Mouse (Mus musculus): Measurements from ENCODE around the gene Aco2.

Aco2 gene

DNA sequence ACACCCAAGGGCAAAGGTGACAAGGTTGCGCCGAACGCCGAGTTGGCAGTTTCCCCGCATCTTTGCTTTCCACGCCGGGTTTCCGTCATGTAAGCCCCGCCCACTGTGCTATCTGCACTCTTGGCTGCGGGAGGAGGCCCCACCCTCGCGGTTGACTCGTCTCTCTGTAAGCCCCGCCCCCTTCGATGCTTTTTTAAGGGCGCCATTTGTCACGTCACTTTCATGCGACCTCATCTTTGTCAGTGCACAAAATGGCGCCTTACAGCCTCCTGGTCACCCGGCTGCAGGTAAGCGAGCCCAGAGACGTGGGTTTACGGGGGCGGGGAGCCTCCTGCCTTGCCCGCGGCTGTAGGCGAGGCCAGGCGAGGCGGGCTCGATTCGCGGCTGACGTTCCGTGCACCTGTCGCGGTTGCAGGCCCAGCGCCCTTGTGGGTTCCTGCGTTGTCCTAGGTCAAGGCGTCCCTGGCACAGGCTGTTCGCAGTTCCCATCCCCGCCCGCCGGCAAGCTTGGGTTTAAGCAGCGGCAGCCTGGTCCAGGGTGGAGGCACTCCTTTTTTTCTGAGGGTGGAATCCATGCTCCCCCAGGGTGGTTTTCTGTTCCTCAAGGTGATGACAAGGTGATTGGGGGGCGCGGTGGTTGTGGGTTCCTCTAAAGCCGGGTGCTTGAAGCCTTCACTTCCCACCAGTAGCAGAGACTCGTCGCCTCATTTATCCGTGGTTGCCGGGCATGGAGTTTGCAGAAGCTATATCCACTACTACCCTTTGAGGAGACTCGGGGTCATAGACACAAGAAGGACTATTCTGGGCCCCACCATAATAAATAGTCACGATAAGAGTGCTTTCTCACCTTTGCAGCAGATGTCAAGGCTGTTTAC, at the start of gene Aco2:
Aco2 (plus strand) TSS at position 48 of the 875 bp plus-strand sequence.
- DNase-seq (ENCODE audit: low read depth, low spot score): peak; percentile 99

DNA sequence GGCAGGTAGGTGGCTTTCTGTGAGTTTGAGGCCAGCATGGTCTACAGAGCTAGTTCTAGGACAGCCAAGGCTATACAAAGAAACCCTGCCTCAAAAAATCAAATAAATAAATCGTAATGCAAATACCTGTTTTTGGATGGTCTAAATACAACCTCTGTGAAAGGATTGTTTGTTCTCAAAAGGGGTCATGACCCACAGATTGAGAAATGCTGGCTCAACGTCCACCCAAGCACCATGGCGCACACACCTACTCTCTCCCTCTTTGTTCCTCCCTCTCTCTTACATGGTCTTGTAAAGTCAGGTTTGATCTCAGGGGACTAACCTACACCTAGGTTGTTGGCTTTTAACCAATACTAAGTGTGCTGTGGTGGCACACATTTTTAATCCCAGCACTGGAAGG, 49.5 kb upstream of the Aco2 start:
- DNase-seq (ENCODE audit: low read depth, low spot score): no peak

DNA sequence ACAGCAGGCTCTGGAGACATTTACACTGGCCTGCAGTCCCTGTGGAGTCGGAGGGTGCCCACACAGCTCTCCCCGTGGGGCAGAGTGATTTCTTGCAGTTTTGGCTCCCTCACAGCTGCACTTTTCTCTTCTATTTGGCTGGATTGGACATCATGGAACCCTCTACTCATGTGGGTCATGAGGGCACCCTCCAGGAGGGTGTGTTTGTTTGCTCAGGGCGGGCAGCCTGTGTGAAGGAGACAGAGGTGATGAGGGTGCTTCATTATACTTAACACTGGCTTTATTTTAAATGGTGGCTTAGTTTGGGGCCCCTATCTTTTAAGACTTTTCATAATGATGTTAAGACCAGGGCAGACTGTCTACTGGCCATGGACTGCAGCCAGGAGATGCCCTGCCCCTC, 47.3 kb upstream of the Aco2 start:
- DNase-seq (ENCODE audit: low read depth, low spot score): no peak

DNA sequence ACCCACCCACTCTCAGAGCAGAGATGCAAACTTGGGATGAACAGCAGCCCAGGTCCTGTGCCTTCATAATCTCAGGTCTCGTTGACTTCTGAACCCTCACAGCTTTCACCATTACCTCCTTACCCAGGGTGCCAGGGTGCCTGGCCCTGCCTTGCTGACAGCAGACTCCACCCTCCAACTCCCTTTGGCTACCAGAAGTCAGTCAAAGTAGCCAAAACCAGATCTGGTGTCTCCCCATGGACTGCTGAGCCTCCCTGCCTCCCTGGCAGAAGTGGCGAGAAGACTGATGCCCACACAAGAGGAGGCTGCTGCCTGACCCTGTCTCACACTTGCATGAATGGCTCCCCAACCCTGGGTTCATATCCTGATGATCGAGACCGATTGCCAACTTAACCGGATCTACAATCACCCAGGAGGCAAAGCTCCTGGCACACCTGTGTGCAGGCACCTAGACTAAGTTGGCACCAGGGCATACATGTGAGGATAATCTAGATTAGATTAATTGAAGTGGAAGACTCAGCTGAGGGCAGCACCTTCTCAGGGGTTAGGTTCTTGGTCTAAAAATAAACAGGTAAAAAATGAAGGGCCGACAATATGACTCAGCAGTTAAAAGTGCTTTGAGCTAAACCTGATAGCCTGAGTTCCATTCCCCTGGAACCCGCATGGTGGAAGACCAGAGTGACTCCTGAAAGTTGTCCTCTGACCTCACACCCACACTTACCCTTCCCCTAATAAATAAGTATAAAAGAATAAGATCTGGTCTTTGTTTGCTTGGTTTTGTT, 43.5 kb upstream of the Aco2 start:
- no peak for DNase-seq (ENCODE audit: low read depth, low spot score)

DNA sequence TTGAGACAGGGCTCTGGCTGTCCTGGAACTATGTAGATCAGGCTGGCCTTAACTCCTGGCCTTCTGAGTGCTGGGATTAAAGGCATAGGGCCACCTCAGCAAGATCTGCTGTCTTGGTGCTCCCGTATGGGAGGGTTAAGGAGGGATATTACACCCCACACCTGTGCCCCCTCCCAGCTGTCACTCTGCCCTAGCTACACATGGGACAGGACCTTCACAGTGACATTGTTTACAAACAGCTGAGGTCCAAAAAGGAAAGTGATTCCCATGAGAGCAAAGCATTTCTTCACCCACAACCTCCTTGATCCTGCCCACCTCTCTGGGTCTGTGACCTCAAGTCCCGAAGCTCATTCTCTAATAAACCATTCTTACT, 42.9 kb upstream of the Aco2 start:
- no peak for DNase-seq (ENCODE audit: low read depth, low spot score)

DNA sequence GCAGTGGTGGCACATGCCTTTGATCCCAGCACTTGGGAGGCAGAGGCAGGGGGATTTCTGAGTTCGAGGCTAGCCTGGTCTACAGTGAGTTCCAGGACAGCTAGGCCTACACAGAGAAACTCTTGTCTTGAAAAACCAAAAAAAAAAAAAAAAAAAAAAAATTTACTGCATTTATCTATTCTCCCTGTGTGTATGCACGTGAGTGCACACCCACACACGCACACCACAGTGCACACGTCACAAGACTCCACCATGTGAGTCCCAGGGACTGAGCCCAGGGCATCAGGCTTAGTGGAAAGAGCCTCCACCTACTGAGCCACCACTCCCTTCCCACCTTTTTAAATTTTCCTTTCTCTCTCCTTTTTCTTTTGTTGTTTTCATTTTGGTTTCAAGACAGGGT, 41.6 kb upstream of the Aco2 start:
- DNase-seq (ENCODE audit: low read depth, low spot score): no peak

DNA sequence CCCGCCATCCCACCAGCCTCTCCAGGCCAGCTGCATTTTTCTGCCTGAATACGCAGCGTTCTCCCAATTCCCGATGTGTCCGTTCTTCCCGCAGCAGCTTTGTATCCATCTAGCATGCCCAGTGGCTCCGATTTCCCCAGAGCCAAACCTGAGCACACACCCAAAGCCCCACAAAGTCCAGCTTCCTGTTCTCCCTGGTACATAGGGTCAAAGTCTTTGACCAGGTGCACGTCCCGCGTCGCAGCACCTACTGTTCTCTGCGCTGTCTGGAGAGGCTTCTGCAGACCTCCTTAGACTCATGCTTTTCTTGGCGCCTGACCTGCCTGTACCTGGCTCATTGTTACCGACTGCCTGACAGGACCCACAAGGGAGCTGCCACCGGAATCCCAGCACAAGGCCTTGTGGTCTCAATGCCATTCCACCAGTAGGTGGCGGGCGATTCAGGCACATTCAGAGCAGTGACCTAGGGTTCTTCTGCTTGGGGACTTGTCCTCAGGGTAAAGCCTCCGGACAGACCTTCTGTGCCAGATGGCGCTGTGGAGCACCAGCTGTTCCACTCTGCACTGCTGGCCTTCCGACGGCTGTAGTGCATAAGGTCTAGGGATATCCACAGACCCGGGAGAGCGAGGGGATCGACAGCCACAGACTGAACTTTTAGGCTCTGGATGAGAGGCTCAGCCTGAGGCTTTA, 40.8 kb upstream of the Aco2 start:
- DNase-seq (ENCODE audit: low read depth, low spot score): peak; percentile 88

DNA sequence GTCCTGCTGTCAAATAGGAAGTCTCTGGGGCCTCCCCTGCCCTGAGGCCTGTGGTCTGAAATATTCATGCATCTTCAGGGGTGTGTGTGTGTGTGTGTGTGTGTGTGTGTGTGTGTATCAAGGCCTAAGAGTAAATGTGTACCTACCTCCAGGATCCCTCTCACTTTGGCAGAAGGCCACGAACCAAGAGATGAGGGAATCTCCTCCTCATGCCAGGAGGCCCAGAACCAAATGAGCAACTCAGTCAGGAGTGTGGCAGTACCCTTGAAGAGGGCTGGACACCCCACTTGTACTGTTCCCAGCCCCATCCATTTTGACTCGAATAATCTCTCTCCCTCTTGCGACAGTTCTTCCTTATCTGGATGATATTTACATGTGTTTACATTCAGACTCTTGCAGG, 39.9 kb upstream of the Aco2 start:
- no peak for DNase-seq (ENCODE audit: low read depth, low spot score)

DNA sequence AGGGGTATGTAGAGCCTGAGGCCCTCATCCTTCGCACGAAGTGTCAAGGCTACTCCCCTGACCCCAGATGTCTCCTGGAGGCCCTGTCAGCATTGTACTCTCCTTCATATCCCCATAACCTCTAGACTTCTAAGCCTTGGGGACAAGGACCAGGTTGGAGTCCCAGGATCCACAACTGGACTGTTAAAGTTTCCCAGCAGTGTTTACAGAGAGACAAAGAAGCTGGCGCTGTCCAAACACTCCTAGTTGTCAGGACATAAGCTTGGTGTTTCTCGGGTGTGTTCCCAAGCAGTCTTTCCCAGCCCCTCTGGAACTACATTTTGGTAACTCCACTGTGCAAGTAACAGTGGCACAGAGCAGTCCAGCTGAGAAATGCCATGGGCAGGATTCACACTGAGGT, 38.6 kb upstream of the Aco2 start:
- DNase-seq (ENCODE audit: low read depth, low spot score): no peak

DNA sequence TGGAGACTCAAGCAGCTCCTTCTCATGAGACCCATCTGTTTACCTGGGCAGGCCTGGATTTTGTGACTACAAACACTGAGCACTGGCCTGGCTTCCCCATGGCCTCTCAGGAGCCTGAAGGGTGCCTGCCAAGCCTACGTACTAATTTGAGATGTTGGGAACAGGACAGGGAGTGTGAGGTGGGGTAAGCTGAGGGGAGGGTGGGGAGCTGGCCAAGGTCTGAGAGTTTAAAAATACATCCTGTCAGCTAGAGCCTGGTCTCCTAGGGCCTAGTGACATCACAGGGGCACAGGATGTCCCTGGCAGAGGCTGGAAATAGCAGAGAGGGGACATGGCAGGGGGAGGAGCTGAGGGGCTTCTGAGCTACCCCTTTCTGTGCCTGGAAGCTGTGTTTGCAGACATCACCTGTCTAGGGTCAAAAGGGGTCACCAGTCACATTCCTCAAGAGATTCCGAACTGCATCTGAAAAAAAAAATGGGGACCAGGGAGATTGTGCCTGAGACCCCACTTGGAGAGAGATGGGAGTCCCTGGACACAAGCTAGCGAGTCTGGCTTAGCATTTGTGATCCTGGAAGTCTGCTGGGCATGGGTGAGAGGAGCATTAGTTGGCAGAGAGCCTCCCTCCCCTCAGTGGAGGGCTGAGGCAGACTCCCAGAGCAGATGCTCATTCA, 37.8 kb upstream of the Aco2 start:
- DNase-seq (ENCODE audit: low read depth, low spot score): no peak

DNA sequence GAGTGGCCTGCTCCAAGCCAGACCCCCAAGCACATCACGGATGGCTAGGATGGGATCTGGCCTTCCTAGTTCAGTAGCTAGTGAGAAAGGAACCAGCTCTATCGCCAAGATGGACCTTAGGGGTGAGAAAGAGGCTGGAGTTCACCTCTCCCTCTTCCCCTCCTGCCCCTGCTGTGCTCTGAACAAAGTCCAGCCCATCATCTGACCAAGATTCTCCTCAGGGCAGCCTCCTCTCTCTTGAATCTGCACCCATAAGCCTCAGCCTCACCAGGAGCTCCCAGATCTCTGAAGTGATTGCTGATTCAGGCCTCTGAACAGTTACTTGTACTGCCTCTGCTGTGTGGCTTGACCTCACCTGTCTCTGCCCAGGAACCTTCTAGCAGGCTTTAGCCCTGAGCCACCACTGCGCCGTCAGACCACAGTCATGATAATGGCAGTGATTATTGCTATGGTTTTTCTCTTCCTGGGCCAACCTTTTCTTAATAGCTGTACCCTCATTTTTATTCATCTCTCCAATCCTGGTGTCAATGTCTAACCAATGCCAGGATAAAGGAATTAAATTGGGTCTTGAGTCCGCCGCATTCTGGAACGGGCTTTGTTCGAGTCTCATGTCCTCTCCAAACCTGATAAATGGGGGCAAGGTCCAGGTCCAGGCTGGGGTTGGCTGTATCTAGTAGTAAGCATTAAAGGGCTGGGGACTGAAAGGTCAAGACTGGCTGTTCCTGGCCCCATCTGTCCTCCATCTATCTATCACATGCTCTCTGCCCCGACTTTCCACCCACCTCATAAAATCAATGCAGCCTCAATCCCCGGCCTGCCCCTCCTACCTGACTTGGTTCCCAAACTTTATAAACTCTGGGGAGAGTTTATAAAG, 36.9 kb upstream of the Aco2 start:
- DNase-seq (ENCODE audit: low read depth, low spot score): no peak

DNA sequence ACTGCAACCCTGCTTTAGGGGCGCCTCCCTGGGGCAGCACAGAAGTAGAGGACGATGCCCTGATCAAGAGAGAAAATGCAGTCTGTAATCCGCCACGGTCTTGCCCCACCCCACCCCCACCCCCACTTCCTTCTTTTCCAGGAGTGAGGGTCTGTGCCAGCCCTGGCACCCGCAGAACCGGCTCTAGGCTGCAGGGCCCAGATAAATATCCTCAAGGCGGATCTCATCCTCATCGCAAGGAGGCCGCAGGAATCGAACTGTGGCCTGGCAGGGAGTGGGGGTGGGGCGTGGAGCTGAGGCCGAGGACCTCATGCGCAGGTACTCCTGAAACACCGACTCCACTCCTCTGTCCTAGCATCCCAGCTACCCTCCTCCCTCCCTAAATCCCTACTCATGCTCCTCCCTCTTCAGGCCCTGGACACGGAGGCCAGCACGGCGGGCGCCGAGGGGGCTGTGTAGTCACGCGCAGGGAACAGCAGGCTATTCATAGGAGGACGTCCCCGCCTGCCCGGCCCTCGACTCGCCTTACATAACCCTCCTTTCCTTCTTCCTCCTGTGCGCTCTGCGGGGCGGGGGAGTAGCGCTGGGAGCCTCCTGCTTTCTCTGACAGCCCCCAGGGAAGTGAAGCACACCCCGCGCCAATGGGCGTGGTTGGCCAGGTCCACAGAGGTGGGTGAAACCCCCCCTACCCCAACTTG, 35.8 kb upstream of the Aco2 start:
- DNase-seq (ENCODE audit: low read depth, low spot score): peak; percentile 56

DNA sequence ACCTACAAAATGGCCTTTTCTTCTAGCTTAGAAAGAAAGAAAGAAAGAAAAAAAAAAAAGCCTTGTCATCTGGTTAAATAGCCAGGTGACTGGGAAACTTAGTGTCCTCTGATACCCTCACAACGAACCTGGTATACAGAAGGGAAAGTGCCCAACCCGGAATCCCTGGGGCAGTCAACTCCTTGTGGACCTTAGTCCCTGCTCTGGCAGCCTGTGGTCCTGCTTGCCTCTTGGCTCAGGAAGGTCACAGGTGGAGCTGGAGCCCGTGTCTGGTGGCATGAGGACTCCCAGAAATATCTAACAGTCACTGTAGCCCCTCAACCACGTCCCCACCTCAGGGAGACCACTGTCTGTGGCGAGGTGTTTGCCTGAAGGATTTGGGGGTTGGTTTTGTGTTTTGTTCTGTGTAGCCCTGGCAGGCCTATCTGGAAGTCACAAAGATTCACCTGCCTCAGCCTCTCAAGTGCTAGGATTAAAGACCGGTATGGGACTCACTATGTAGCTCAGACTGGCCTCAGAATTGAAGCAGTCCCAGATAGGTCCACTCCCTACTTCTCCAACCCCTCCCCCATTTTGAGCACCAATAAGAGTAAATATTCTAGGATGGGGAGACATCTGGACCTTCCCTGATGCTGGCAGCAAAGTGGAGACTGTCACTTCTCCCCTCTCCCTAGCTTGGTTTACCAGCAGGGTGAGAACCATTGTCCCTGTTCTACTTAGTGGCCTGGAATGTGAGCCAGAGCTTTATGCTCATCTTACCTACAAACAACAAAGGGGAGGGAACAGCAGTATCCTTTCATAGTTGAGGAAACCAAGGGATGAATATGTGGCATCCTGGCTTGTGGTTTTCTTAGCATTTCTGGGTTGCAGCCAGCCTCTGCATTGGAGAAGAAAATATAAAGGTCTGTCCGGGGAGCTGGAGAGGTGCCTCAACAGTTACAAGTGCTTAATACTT, 34.9 kb upstream of the Aco2 start:
- DNase-seq (ENCODE audit: low read depth, low spot score): no peak

DNA sequence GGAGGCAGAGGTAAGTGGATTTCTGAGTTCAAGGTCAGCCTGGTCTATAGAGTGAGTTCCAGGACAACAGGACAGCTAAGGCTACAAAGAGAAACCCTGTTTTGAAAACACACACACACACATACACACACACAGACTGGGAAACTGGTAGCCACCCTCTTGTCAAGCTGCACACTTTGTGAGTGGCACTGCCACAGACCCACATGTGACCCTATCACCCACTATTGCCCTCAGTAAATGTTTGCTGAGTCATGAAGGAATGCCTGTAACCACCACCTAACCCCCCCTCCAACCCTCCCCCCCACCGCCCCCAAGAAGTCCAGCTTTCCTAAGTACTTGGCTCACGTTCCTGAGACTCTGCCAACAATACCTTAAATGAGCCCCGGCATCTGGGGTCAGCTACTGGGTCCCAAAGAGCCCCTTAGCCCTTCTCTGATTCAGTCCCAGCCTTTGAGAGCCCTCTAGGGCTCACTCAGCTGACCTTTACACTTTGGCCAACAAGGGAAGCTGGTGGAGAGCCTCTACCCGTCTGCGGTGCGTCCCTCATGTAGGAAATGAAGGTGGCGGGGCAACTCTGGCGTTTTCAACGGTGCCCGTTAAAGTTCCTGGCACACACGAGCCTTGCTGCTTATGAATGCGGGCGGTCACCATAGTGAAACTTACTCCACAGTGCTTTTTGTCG, 33.4 kb upstream of the Aco2 start:
- no peak for DNase-seq (ENCODE audit: low read depth, low spot score)

DNA sequence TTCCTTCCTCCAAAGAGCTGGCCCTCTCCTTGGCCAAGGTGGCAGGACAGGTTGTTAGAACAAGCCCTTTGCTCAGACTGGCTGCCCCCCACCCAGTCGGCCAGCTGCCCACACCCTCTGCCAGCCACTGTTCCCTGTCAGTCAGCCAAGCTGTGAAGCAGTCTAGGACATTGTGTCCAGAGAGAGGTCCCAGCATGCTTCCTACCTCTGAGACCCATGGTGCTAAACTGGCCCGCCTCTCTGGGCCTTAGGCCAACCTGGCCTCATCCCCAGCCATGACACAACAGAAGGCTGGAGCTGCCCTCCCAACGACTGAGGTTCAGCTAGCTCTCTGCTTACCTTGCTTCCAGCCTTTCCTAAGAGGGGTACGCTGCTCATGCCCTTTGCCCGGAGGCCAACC, 32.5 kb upstream of the Aco2 start:
- no peak for DNase-seq (ENCODE audit: low read depth, low spot score)

DNA sequence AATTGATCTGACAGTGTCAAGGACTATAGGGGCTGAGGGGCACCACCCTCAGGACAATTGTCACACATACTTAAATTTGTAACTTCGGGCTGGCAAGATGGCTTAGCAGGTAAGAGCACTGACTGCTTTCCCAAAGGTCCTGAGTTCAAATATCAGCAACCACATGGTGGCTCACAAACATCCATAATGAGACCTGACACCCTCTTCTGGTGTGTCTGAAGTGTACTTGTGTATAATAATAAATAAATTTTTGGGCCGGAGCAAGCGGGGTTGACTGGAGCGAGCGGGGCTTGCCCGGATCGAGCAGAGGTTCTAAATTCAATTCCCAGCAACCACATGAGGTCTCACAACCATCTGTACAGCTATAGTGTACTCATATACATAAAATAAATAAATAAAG, 31.8 kb upstream of the Aco2 start:
- DNase-seq (ENCODE audit: low read depth, low spot score): no peak

DNA sequence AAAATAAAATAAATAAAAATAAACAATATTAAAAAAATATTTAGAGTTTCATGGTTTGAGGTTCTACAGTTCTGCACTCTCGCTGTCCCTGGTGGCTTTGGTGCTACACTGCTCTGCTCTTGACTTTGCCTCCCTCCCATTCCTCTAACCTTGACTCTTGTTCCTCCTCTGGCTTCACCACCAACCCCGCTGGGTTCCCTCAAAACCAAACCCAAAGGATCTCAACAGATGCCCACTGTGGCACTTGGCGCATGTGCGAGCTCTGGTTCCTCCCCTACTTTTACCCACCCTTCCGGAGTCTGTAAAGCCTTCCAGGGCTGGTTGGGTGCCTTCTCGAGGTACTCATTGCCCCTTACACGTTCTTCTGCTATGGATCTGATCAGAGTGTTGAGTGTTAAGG, 29.8 kb upstream of the Aco2 start:
- DNase-seq (ENCODE audit: low read depth, low spot score): no peak

DNA sequence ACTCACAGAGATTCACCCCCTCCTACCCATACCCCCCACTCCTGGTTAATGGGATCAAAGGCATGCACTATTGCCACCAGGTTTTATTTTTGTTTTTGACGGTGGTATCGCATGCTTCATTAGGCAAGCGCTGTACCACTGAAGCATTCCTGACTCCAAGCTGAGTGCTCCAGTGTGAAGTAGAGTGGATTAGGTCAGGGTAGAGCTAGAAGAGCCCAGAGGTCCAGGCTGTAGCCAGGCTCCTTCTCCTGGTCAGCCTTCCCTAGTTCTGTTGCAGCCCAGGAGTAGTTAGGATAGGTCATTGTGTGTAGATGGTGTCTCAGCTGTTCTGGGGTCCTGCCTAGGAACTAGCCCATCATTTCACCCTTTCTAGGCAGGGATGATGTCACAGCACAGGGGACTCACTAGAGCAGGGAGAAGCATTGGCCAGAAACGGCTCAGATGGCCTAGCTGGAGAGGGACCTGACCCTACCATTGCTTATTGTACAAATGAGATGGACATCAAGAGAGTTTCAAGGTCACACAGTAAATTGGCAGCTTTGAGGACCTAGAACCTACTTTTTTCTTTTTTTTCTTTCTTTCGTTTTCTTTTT, 27.0 kb upstream of the Aco2 start:
- DNase-seq (ENCODE audit: low read depth, low spot score): no peak
